Mouse (Mus musculus) kidney, embryonic 16.5 days (tissue): Measurements from ENCODE around the gene Dock6. TPM values are rescaled to one million over a fixed set of nuclear protein-coding genes. Genes with fewer than 3 reads are reported as not detected.
"Not testable (repeated sequence)": the region's sequence is repeated elsewhere in the genome, so short reads cannot be mapped to it uniquely, and the experiment has no call there.

Experiments
- ATAC-seq: fragments of 200-750 bp; cut with Nextera tagmentation; 2 replicates; pipeline ENCODE4 v1.8.0; 2017; ENCODE audit warnings: moderate TSS enrichment; ENCODE audit not compliant: low FRiP score, low TSS enrichment
- H3K27ac ChIP-seq: fragments of 300-500 bp; sonication (generic); 2 replicates; pipeline ENCODE4 v1.5.1; 2014; ENCODE audit warnings: low read length
- H3K27me3 ChIP-seq: fragments of 300-500 bp; sonication (generic); 2 replicates; pipeline ENCODE4 v1.6.1; 2014; ENCODE audit warnings: low read length, control low read depth, mixed read lengths; ENCODE audit not compliant: insufficient read depth
- H3K36me3 ChIP-seq: fragments of 300-500 bp; sonication (generic); 2 replicates; pipeline ENCODE4 v1.6.1; 2014; ENCODE audit warnings: low read length, control low read depth, mixed read lengths; ENCODE audit not compliant: insufficient read depth
- H3K4me1 ChIP-seq: fragments of 300-500 bp; sonication (generic); 2 replicates; pipeline ENCODE4 v1.6.1; 2014; ENCODE audit warnings: low read length, control low read depth, mixed read lengths; ENCODE audit not compliant: insufficient read depth
- H3K4me2 ChIP-seq: fragments of 300-500 bp; sonication (generic); replicated peaks from 2 replicates; pipeline ENCODE4 v1.6.1; 2014; ENCODE audit warnings: low read depth, low read length
- H3K4me3 ChIP-seq: fragments of 300-500 bp; sonication (generic); 2 replicates; pipeline ENCODE4 v1.5.1; 2014; ENCODE audit warnings: mild to moderate bottlenecking, low read length
- H3K9ac ChIP-seq: fragments of 300-500 bp; sonication (generic); replicated peaks from 2 replicates; pipeline ENCODE4 v1.6.1; 2014; ENCODE audit warnings: low read length
- H3K9me3 ChIP-seq: fragments of 300-500 bp; sonication (generic); 2 replicates; pipeline ENCODE4 v1.6.1; 2016; ENCODE audit warnings: low read length, control low read depth
- WGBS: fragments of 180-500 bp; shearing (Covaris S2); extraction: QIAGEN DNeasy Blood & Tissue Kit; methylation state at CpG from one replicate; pipeline ENCODE4 v1.1.7; 2014; 5-methylcytosine and 5-hydroxymethylcytosine counted together
- polyA plus RNA-seq: library from polyadenylated mRNA; unstranded; fragments of >200 nt; fragmentation: Nextera tagmentation; extraction: Ambion mirVana; gene quantifications from 2 replicates; pipeline ENCODE4 v1.2.1, GENCODE M21; 2015

Gene Dock6
- polyA plus RNA-seq, 1 experiment from 2014 or later, result 46.8 TPM

GRCm38 (mm10) chr9:21865673-21866398 lies 13.4 kb upstream of the Dock6 start:
- Histone ChIP-seq H3K4me3 (no peak overlapping the region), H3K27ac (no peak overlapping the region), H3K9me3 (peaks cover 4% of the 10 kb centered on the region; the same call in 1 of the 2 replicates), H3K4me2 (no peak overlapping the region), H3K4me1 (peaks cover 2% of the 10 kb centered on the region; the same call in 1 of the 2 replicates), H3K9ac (no peak overlapping the region), H3K27me3 (no peaks in the 10 kb centered on the region), H3K36me3 (no peaks in the 10 kb centered on the region)
- ATAC-seq, result no peak; the same call in 1 of the 2 replicates
- 76% methylated on average over 5 of the region's 5 CpGs for WGBS

DNA sequence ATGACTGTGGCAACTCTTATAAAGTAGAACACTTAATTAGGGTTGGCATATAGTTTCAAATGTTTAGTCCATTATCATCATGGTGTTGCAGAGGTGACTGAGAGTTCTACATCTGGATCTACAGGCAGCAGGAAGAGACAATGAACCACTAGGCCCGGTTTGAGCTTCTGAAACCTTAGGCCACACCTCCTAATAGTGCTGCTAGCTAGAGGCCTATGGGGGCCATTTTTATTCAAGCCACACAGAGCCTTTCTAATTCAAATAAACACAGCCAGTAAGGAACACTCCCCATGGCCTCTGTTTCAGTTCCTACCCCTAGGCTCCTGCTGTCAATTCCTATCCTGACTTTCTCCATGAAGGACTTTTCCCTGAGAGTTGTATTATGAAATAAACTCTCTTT lies 9.7 kb upstream of the Dock6 start:
- Histone ChIP-seq H3K36me3 (no peaks in the 10 kb centered on the region), H3K27me3 (no peaks in the 10 kb centered on the region), H3K9me3 (peaks cover 4% of the 10 kb centered on the region; the same call in 1 of the 2 replicates), H3K4me2 (no peak overlapping the region), H3K27ac (no peak overlapping the region), H3K4me3 (no peak overlapping the region), H3K4me1 (peaks cover 7% of the 10 kb centered on the region), H3K9ac (no peak overlapping the region)
- no peak for ATAC-seq
- 71% methylated on average over 1 of the region's 1 CpGs for WGBS

DNA sequence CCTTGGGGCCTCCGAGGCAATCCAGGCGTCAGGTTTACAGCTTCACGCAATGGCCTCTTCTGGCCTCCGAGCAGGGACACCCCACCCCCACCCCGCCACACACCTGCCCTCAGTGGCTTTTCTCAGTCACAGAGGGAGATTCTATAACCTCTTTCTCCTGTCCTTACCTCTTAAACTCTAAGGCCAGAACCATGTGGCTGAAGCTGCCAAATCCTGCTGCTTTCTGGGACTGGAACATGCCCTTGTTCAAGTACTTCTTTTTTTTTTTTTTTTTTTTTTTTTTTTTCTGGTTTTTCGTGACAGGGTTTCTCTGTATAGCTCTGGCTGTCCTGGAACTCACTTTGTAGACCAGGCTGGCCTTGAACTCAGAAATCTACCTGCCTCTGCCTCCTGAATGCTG lies 7.9 kb upstream of the Dock6 start:
- H3K4me2 ChIP-seq, H3K27ac ChIP-seq, H3K9me3 ChIP-seq, ATAC-seq, H3K4me3 ChIP-seq, H3K27me3 ChIP-seq, H3K36me3 ChIP-seq, H3K9ac ChIP-seq, H3K4me1 ChIP-seq: not testable (repeated sequence)
- 57% methylated on average over 6 of the region's 6 CpGs for WGBS

DNA sequence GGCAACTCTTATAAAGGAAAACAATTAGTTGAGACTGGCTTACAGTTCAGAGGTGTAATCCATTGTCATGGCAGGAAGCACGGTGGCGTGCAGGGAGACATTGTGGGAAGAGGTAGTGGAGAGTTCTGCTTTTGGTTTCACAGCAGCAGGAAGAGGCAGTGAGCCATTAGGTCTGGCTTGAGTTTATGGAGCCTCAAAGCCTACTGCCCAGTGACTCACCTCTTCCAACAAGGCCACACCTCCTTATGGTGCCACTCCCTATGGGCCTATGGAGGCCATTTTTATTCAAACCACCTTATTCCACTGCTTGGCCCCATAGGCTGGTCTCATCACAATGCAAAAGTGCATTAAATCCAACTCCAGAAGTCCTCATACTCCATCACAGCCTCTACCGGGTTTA lies 7.2 kb upstream of the Dock6 start:
- Histone ChIP-seq H3K9me3 (peaks cover 4% of the 10 kb centered on the region; the same call in 1 of the 2 replicates), H3K4me1 (peaks cover 5% of the 10 kb centered on the region; the same call in 1 of the 2 replicates), H3K27ac (no peak overlapping the region), H3K36me3 (no peaks in the 10 kb centered on the region), H3K27me3 (no peaks in the 10 kb centered on the region), H3K9ac (no peak overlapping the region), H3K4me3 (no peak overlapping the region), H3K4me2 (no peak overlapping the region)
- no peak for ATAC-seq
- 81% methylated on average over 3 of the region's 3 CpGs for WGBS

- H3K27me3 ChIP-seq, result no peaks in the 10 kb centered on the region
- peak overlapping the region; percentile 64 for H3K27ac ChIP-seq
- peaks cover 5% of the 10 kb centered on the region; the same call in 1 of the 2 replicates for H3K4me1 ChIP-seq
- H3K4me2 ChIP-seq, result no peak overlapping the region
- peaks cover 4% of the 10 kb centered on the region; the same call in 1 of the 2 replicates for H3K9me3 ChIP-seq
- H3K36me3 ChIP-seq, result no peaks in the 10 kb centered on the region
- no peak overlapping the region for H3K9ac ChIP-seq
- 15% methylated on average over 6 of the region's 6 CpGs for WGBS
- H3K4me3 ChIP-seq, result no peak overlapping the region
- peak; percentile 79 for ATAC-seq
These were observed 5.6 kb upstream of the Dock6 start for GRCm38 (mm10) chr9:21858084-21858483.

DNA sequence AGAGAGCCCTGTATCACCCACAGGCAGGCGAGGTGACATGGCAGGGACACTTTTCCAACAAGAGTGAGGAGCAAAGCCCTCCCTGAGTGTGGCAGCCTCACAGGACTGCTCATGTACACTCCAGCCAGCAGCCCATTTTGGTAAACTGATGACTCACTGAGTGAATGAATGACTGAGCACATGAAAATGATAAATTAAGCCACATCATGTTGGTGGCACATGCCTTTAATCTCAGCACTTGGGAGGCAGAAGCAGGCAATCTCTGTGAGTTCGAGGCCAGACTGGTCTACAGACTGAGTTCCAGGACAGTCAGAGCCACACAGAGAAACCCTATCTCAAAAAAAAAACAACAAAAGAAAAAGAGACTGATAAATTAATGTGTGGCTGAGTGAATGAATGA lies 5.1 kb upstream of the Dock6 start:
- Histone ChIP-seq H3K9ac (no peak overlapping the region), H3K27ac (peak overlapping the region; percentile 64), H3K36me3 (no peaks in the 10 kb centered on the region), H3K4me3 (no peak overlapping the region), H3K4me2 (no peak overlapping the region), H3K9me3 (peaks cover 4% of the 10 kb centered on the region; the same call in 1 of the 2 replicates), H3K27me3 (no peaks in the 10 kb centered on the region), H3K4me1 (peaks cover 5% of the 10 kb centered on the region; the same call in 1 of the 2 replicates)
- 79% methylated on average over 2 of the region's 2 CpGs for WGBS
- no peak for ATAC-seq

DNA sequence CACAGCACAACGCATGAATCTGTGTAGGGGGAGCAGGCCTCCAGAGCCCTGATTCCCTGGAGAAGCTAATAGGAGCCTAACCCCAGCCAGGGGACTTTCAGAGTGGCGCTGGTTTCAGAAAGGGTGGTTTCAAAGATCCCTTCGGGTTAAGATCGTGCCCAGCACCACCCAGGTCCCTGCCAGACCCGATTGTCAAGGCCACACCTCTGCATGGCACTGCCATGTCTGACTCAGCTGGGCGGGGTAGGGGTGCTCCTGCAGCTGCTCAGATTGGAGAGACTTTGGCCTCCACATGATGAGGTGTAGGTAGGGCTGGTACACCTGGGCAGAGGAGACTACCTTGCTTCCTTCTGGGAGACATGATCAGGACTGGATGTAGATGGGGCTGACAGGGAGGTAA lies 2.5 kb upstream of the Dock6 start:
- 88% methylated on average over 6 of the region's 6 CpGs for WGBS
- Histone ChIP-seq H3K9ac (no peak overlapping the region), H3K27ac (no peak overlapping the region), H3K27me3 (no peaks in the 10 kb centered on the region), H3K4me1 (peaks cover 19% of the 10 kb centered on the region), H3K36me3 (no peaks in the 10 kb centered on the region), H3K4me3 (no peak overlapping the region), H3K4me2 (no peak overlapping the region), H3K9me3 (no peaks in the 10 kb centered on the region)
- no peak for ATAC-seq

- H3K4me2 ChIP-seq, result no peak overlapping the region
- no peak overlapping the region for H3K9ac ChIP-seq
- WGBS, result 60% methylated on average over 5 of the region's 5 CpGs
- H3K4me3 ChIP-seq, result no peak overlapping the region
- peaks cover 24% of the 10 kb centered on the region for H3K4me1 ChIP-seq
- no peaks in the 10 kb centered on the region for H3K27me3 ChIP-seq
- no peaks in the 10 kb centered on the region for H3K36me3 ChIP-seq
- H3K9me3 ChIP-seq, result no peaks in the 10 kb centered on the region
- ATAC-seq, result no peak
- no peak overlapping the region for H3K27ac ChIP-seq
These were observed 1.5 kb upstream of the Dock6 start for GRCm38 (mm10) chr9:21853961-21854360.

DNA sequence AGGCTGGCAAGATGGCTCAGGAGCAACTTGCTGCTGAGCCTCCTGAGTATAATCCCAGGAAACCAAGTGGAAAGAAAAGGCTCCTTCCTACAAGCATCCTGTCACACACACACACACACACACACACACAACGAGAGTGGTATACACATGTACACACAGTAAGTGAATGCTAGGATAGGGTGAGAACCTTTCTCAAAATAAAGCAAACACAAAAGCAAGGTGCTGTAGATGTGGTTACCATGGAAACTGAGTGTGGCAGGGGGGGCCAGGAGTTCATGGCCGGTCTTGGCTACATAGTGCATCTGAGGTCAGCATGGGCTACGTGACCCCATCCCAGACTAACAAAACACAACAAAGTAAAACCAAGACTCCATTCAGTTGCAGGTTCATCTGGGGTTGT lies 1.4 kb downstream of the Dock6 start:
- peak overlapping the region; percentile 57 for H3K27ac ChIP-seq
- WGBS, result 80% methylated on average over 3 of the region's 3 CpGs
- H3K9ac ChIP-seq, result 0 out of 2 replicates have a peak overlapping the region, but pooled peaks have one; percentile 90
- H3K4me1 ChIP-seq, result peaks cover 46% of the 10 kb centered on the region
- H3K9me3 ChIP-seq, result no peaks in the 10 kb centered on the region
- no peaks in the 10 kb centered on the region for H3K27me3 ChIP-seq
- no peak for ATAC-seq
- peak overlapping the region; percentile 75 for H3K4me2 ChIP-seq
- peaks cover 2% of the 10 kb centered on the region; the same call in 1 of the 2 replicates for H3K36me3 ChIP-seq
- H3K4me3 ChIP-seq, result peak overlapping the region; percentile 84
